8 mouse cellular contexts compared by ENCODE assay signal in the genomic region with DNA sequence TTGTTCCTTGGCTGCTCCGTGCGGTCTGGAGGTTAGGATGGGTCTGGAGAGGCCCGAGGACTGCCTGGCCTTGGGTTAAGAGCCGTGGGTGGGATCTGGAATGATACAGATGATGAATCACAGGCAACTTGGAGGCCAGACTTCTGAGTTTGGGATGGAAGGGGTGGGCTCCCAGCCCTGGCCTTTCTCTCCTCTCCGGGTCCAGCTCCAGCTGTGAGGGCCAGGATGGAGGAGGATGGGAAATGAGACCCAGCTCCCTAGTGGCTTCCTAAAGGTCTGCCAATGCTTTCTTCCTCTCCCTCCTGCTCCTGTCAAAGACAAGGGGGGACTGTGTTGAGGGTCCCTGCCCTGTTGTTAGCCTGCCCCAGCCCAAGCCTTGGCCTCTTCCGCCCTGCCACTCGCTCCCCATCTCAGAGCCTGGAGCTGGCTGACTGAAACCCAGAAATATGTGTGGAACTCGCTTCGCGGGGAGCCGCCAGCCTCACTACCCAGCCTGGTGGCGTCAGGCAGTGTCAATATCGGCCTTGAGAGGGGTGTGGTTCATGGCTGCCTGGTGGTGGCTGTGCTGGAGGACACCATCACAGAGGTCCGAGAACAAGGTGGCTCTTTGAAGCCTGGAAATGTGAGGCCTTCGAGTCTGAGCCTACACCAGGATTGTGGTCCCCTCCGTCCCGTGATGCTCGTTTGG. TPM values are rescaled to one million over a fixed set of nuclear protein-coding genes. Genes with fewer than 3 reads are reported as not detected.
DNase-seq lines count a peak whose midpoint lies in the region; ATAC-seq lines count a peak whose summit lies in the region.
"Had no signal": no experiment of that assay in that cellular context is flagged by ENCODE, and none has a peak within 500 bp of the region (broad histone marks: within the 10 kb centered on the region; RNA-seq: fewer than 3 reads in every experiment).

No protein-coding gene starts in this region.

- no peaks in the 10 kb centered on the region for H3K27me3 ChIP-seq in intestine, embryonic 16.5 days (replicated peaks; ENCODE audit: control insufficient read depth, insufficient read depth, low read length)

- no peaks in the 10 kb centered on the region for H3K36me3 ChIP-seq in intestine, embryonic 16.5 days (ENCODE audit: control insufficient read depth, insufficient read depth, low read length)

- no peaks in the 10 kb centered on the region for H3K9me3 ChIP-seq in intestine, embryonic 16.5 days (ENCODE audit: control insufficient read depth, low read length)

- 42% methylated on average over 18 of the region's 18 CpGs for WGBS in intestine, embryonic 16.5 days

- ATAC-seq in intestine, embryonic 16.5 days, result no peak

- peak overlapping the region; percentile 53 for H3K9ac ChIP-seq in intestine, embryonic 16.5 days (ENCODE audit: low read depth, low read length)
- H3K9ac ChIP-seq: liver, embryonic 14.5 days had no signal

- peak overlapping the region; percentile 3; the same call in 1 of the 2 replicates for H3K4me3 ChIP-seq in intestine, embryonic 16.5 days (ENCODE audit: low read length)

- H3K4me2 ChIP-seq in intestine, embryonic 16.5 days (ENCODE audit: low read depth, low read length), result 0 out of 2 replicates have a peak overlapping the region, but pooled peaks have one; percentile 24

- H3K4me1 ChIP-seq in intestine, embryonic 16.5 days (ENCODE audit: control insufficient read depth, insufficient read depth, low read length), result peaks cover 77% of the 10 kb centered on the region

- H3K27ac ChIP-seq in intestine, embryonic 16.5 days (ENCODE audit: low read length), result peak overlapping the region; percentile 55
- H3K27ac ChIP-seq: liver, embryonic 14.5 days had no signal

- DNase-seq in ovary, postnatal 36 days (ENCODE audit: low spot score), result peak; percentile 53
- no peak for DNase-seq in ovary, postnatal 10 days (ENCODE audit: low spot score)
- DNase-seq in gastrocnemius, adult 18-20 months (ENCODE audit: low spot score), result peak; percentile 68
- DNase-seq in cerebellum, postnatal 10 days, result no peak
- no peak for DNase-seq in embryo, embryonic 11 days
- DNase-seq in right cerebral cortex, postnatal 14 days, result no peak

RNA-seq across cellular contexts. Expression of a gene that starts 5.3 kb away (rescaled TPM):
- total RNA-seq in gastrocnemius, adult 18-20 months (2021), result 10 to 100 TPM; 53.7 to 61.6 TPM
- polyA plus RNA-seq in intestine, embryonic 16.5 days (2015; fragmentation: Nextera tagmentation; extraction: Ambion mirVana), result 24.5 TPM in 2 replicates

RNA-seq across cellular contexts. Expression of a gene that starts 20.8 kb away (rescaled TPM):
- total RNA-seq in gastrocnemius, adult 18-20 months (2021), result not detected
- polyA plus RNA-seq in intestine, embryonic 16.5 days (2015; fragmentation: Nextera tagmentation; extraction: Ambion mirVana), result not detected in 2 replicates
- polyA plus RNA-seq: liver, embryonic 14.5 days had no signal

RNA-seq across cellular contexts. Expression of a gene that starts 43.5 kb away (rescaled TPM):
- under 1 TPM in 1 of 2 experiments, not detected in 1; 0.34 TPM for total RNA-seq in gastrocnemius, adult 18-20 months (2021)
- 237 and 402 TPM in 2 replicates for polyA plus RNA-seq in intestine, embryonic 16.5 days (2015; fragmentation: Nextera tagmentation; extraction: Ambion mirVana)

Comparison
In these comparisons a context has a peak if more than half of its experiments do, and no peak if none do; other contexts are left out.
1. DNase-seq: peak in ovary, postnatal 36 days (single experiment) and gastrocnemius, adult 18-20 months (single experiment); none in ovary, postnatal 10 days (single experiment), cerebellum, postnatal 10 days (0 of 2), embryo, embryonic 11 days (single experiment) and right cerebral cortex, postnatal 14 days (single experiment).